Mouse (Mus musculus): ENCODE data around the gene Ipmk. TPM values are rescaled to one million over a fixed set of nuclear protein-coding genes. Genes with fewer than 3 reads are reported as not detected.
A peak's percentile ranks its signal among the peaks of the same experiment; 100 is the strongest.

Gene Ipmk
- polyA plus RNA-seq, 1 experiment: 20.5 TPM

DNA sequence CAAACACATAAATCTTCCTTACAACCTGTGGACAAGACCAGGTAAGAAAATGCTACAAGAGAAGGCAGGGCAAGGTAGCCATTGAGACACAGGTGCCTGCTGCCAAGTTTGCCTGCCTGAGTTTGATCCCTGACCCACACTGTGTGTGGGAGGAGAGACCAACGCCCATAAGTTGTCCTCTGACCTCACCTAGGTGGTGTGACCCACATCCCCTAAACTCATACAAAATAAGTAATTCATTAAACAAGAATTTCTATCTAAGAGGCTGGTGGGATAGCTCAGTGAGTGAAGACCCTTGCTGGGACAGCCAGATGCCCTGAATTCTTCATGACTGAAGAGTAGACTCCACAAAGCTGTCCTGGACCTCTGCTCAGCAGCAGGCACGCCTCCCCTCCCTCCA, 7.4 kb upstream of the Ipmk start:
- TF ChIP-seq POLR2A (IDR thresholded peaks at IDR 0.05; ENCODE audit: borderline replicate concordance, extremely low read depth, insufficient read depth, insufficient read length, poor library complexity, severe bottlenecking) (no peak), CTCF (IDR thresholded peaks at IDR 0.05; ENCODE audit: borderline replicate concordance, extremely low read depth, insufficient read depth, insufficient read length) (no peak)
- no peak for DNase-seq (ENCODE audit: low read depth)

GRCm38 (mm10) chr10:71341290-71341689, 6.3 kb upstream of the Ipmk start:
- no peak for TF ChIP-seq POLR2A (IDR thresholded peaks at IDR 0.05; ENCODE audit: borderline replicate concordance, extremely low read depth, insufficient read depth, insufficient read length, poor library complexity, severe bottlenecking)
- TF ChIP-seq CTCF (IDR thresholded peaks at IDR 0.05; ENCODE audit: borderline replicate concordance, extremely low read depth, insufficient read depth, insufficient read length): no peak
- DNase-seq (ENCODE audit: low read depth): no peak

- DNase-seq (ENCODE audit: low read depth): no peak
- TF ChIP-seq CTCF (IDR thresholded peaks at IDR 0.05; ENCODE audit: borderline replicate concordance, extremely low read depth, insufficient read depth, insufficient read length): peak; percentile 36; the same call in 1 of the 2 replicates
- no peak for TF ChIP-seq POLR2A (IDR thresholded peaks at IDR 0.05; ENCODE audit: borderline replicate concordance, extremely low read depth, insufficient read depth, insufficient read length, poor library complexity, severe bottlenecking)
These were observed 5.3 kb upstream of the Ipmk start for GRCm38 (mm10) chr10:71342030-71342805.

DNA sequence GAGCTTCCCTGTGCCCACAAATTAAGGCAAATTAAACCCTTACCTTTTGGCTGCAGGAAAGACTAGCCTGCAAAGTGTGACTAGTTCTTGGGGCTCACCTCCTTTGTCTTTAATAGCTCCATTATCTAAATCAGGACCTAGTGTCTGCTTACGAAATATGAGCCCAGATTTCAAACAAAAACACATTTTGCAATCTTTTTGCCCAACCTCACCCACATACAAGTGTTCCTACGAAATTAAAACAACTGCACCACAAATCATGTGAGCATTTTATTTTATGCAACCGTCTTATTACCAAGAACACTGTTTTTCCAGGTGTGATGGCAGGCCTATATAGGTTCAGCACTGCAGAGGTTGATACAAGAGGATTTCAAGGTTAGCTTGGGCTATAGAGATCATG, 4.4 kb upstream of the Ipmk start:
- TF ChIP-seq POLR2A (IDR thresholded peaks at IDR 0.05; ENCODE audit: borderline replicate concordance, extremely low read depth, insufficient read depth, insufficient read length, poor library complexity, severe bottlenecking): no peak
- no peak for TF ChIP-seq CTCF (IDR thresholded peaks at IDR 0.05; ENCODE audit: borderline replicate concordance, extremely low read depth, insufficient read depth, insufficient read length)
- no peak for DNase-seq (ENCODE audit: low read depth)

GRCm38 (mm10) chr10:71343567-71344265, 3.8 kb upstream of the Ipmk start:
- DNase-seq (ENCODE audit: low read depth): no peak
- TF ChIP-seq CTCF (IDR thresholded peaks at IDR 0.05; ENCODE audit: borderline replicate concordance, extremely low read depth, insufficient read depth, insufficient read length) (no peak), POLR2A (IDR thresholded peaks at IDR 0.05; ENCODE audit: borderline replicate concordance, extremely low read depth, insufficient read depth, insufficient read length, poor library complexity, severe bottlenecking) (no peak)

DNA sequence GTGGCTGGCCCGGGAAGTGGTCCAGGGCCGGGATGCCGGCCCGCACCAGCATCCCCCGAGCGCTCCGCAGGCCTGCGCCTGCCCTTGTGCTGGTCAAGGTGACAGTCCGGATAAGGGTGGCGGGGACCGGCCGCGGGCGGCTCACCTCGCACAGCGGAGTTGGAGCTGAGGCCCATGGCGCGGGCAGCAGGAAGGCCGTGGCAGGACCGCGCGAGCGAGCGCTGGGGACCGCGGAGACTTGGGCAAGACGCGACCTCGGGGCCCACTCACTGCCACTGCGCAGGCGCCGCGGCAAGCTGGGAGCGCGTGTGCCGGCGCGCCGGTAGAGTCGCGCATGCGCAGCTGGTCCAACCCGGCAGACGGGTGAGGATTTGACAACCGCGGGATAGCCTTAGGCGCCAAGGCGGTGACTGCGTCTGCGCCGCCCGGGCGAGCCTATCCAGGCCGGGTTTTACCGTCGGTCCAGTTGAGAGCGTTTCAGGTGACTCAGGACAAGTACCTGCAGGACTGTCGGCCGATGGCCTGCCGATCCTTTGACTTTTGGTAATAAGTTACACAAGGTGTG, 2.9 kb upstream of the Ipmk start, which contains the start of gene Cisd1:
Gene Cisd1 (minus strand): TSS at position 376 of the 565 bp plus-strand sequence.
- TF ChIP-seq POLR2A (IDR thresholded peaks at IDR 0.05; ENCODE audit: borderline replicate concordance, extremely low read depth, insufficient read depth, insufficient read length, poor library complexity, severe bottlenecking) (peak; percentile 74), CTCF (IDR thresholded peaks at IDR 0.05; ENCODE audit: borderline replicate concordance, extremely low read depth, insufficient read depth, insufficient read length) (no peak)
- peak; percentile 99 for DNase-seq (ENCODE audit: low read depth)

GRCm38 (mm10) chr10:71346106-71346505, 1.5 kb upstream of the Ipmk start:
- no peak for TF ChIP-seq CTCF (IDR thresholded peaks at IDR 0.05; ENCODE audit: borderline replicate concordance, extremely low read depth, insufficient read depth, insufficient read length)
- no peak for TF ChIP-seq POLR2A (IDR thresholded peaks at IDR 0.05; ENCODE audit: borderline replicate concordance, extremely low read depth, insufficient read depth, insufficient read length, poor library complexity, severe bottlenecking)
- no peak for DNase-seq (ENCODE audit: low read depth)

DNA sequence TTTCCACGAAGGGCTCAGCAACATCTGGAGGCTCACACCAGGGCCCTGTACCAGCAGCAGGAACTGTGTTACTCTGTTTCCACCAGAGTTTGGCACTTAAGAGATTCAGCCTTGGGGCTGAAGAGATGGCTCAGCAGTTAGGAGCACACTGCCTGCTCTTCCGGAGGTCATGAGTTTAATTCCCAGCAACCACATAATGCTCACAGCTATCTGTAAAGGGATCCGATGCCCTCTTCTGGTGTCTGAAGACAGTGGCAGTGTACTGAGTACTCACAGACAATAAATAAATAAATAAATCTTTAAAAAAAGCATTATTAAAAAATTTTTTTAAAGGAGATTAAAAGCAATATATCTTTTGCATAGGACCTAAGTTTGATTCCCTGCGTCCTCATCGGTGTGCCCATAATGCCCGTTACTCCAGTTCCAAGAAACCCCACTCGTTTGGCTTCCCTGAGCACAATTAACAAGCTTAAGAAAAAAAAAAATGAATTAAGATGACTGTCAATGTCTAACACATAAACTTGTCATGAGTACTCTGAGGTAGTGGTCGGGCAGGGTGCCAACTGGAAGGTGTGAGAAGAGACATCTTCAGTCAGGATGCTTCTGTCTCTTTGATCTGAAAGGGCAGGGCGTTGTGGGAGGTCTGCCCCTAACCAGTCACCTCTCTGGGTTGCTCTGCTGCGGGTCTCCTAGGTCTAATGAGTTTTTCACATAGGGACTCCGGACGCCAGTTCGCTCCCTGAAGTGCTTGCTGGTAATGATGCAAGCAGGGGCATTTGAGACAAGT, 648 bp upstream of the Ipmk start:
- TF ChIP-seq CTCF (IDR thresholded peaks at IDR 0.05; ENCODE audit: borderline replicate concordance, extremely low read depth, insufficient read depth, insufficient read length): no peak
- TF ChIP-seq POLR2A (IDR thresholded peaks at IDR 0.05; ENCODE audit: borderline replicate concordance, extremely low read depth, insufficient read depth, insufficient read length, poor library complexity, severe bottlenecking): no peak

DNA sequence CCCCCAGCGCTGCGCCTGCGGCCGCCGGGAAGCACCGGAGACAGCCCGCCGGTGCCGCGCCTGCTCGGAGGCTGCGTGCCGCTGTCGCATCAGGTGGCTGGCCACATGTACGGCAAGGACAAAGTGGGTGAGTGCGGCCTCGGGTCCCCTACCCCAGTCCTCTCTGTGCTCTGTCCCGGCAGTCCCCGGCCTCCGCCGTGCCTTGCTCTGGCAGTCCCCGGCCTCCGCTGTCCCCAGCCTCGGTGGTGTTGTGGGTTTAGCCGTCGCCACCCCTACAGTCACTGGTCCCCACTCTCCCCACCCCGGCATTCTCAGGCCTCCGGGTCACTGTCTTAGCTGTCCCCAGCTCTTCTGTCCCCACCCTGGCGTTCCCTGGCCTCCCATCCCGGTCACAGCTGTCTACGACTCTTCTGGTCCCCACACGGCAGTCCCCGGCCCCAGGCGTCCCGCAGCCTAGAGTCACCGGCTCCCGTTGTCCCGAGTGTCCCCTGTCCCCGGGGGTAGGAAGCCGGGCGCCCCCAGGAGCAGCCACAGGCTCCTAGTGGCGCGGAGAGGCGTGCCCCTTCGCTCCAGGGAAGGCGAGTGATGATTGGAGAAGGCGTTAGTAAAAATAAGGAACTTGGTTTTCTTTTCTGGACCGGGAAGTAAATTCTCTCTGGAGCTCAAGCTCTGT, 537 bp downstream of the Ipmk start:
- peak; percentile 56 for DNase-seq (ENCODE audit: low read depth)
- no peak for TF ChIP-seq CTCF (IDR thresholded peaks at IDR 0.05; ENCODE audit: borderline replicate concordance, extremely low read depth, insufficient read depth, insufficient read length)
- TF ChIP-seq POLR2A (IDR thresholded peaks at IDR 0.05; ENCODE audit: borderline replicate concordance, extremely low read depth, insufficient read depth, insufficient read length, poor library complexity, severe bottlenecking): no peak

More for the DNA sequence above, 648 bp upstream of the Ipmk start:
- no peak for DNase-seq (ENCODE audit: low read depth)

- peak; percentile 45 for DNase-seq (ENCODE audit: low read depth)
- TF ChIP-seq CTCF (IDR thresholded peaks at IDR 0.05; ENCODE audit: borderline replicate concordance, extremely low read depth, insufficient read depth, insufficient read length) (no peak), POLR2A (IDR thresholded peaks at IDR 0.05; ENCODE audit: borderline replicate concordance, extremely low read depth, insufficient read depth, insufficient read length, poor library complexity, severe bottlenecking) (no peak)
These were observed 1.2 kb downstream of the Ipmk start for GRCm38 (mm10) chr10:71348637-71349280.
